Mouse (Mus musculus): ENCODE measurements around the gene Me1.

GRCm38 (mm10) chr9:86658347-86658746 is 37.4 kb downstream of the Me1 start:
- no peak for TF ChIP-seq GATA1 (IDR thresholded peaks at IDR 0.05; ENCODE audit: low read length)
- no peak for TF ChIP-seq TAL1 (IDR thresholded peaks at IDR 0.05; ENCODE audit: low read length)
